Mouse (Mus musculus) liver, embryonic 12.5 days (tissue): ENCODE measurements around the gene Cyp27a1. TPM values are rescaled to one million over a fixed set of nuclear protein-coding genes. Genes with fewer than 3 reads are reported as not detected.

Experiments
- ATAC-seq: fragments of 200-750 bp; cut with Nextera tagmentation; 2 replicates; pipeline ENCODE4 v1.8.0; 2017; ENCODE audit warnings: moderate number of reproducible peaks, mild to moderate bottlenecking, moderate library complexity
- H3K27ac ChIP-seq: fragments of 300-500 bp; sonication (generic); 2 replicates; pipeline ENCODE4 v1.5.1; 2016; ENCODE audit warnings: mild to moderate bottlenecking
- H3K27me3 ChIP-seq: fragments of 300-500 bp; sonication (generic); replicated peaks from 2 replicates; pipeline ENCODE4 v1.6.1; 2016; ENCODE audit warnings: mild to moderate bottlenecking, moderate library complexity
- H3K36me3 ChIP-seq: fragments of 300-500 bp; sonication (generic); 2 replicates; pipeline ENCODE4 v1.6.1; 2016; ENCODE audit warnings: mild to moderate bottlenecking, moderate library complexity
- H3K4me1 ChIP-seq: fragments of 300-500 bp; sonication (generic); 2 replicates; pipeline ENCODE4 v1.6.1; 2016
- H3K4me2 ChIP-seq: fragments of 300-500 bp; sonication (generic); 2 replicates; pipeline ENCODE4 v1.6.1; 2016; ENCODE audit warnings: mild to moderate bottlenecking, moderate library complexity
- H3K4me3 ChIP-seq: fragments of 300-500 bp; sonication (generic); 2 replicates; pipeline ENCODE4 v1.5.1; 2016; ENCODE audit warnings: mild to moderate bottlenecking, moderate library complexity
- H3K9ac ChIP-seq: fragments of 300-500 bp; sonication (generic); 2 replicates; pipeline ENCODE4 v1.6.1; 2016; ENCODE audit warnings: mild to moderate bottlenecking, moderate library complexity
- H3K9me3 ChIP-seq: fragments of 300-500 bp; sonication (generic); replicated peaks from 2 replicates; pipeline ENCODE4 v1.6.1; 2016; ENCODE audit warnings: mild to moderate bottlenecking, moderate library complexity
- WGBS: fragments of 180-500 bp; shearing (Covaris S2); methylation state at CpG from one replicate; pipeline ENCODE4 v1.1.7; 2016; ENCODE audit not compliant: insufficient replicate concordance; 5-methylcytosine and 5-hydroxymethylcytosine counted together
- polyA plus RNA-seq: library from polyadenylated mRNA; unstranded; fragments of >200 nt; fragmentation: Nextera tagmentation; extraction: Ambion mirVana; gene quantifications from 2 replicates; pipeline ENCODE4 v1.2.1, GENCODE M21; 2016

Cyp27a1 gene
- polyA plus RNA-seq, 1 experiment from 2014 or later = 2.3 TPM

DNA sequence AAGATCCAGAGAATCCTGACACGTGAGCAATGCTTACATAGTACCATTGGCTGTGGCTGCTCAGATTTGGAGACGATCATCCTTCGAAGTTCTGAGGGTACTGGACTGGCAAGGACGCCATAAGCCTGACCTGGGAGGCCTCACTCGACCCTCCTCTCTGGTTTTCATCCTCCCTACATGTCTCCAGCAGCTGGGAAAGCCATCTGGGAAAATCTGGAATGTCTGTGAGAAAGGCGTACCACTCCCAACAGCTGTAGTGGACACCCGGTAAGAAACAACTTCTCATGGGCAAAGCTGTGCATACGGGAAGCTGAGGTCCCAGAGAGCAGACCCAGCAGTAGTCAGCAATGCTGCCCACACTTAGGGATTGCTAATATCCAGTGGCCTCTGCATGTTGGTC is 38.8 kb downstream of the Cyp27a1 start:
- no peak overlapping the region for H3K27ac ChIP-seq
- H3K4me1 ChIP-seq = 0 out of 2 replicates have a peak, but pooled peaks cover 3% of the 10 kb centered on the region
- H3K27me3 ChIP-seq = peaks cover 31% of the 10 kb centered on the region
- no peak overlapping the region for H3K4me2 ChIP-seq
- H3K9ac ChIP-seq = no peak overlapping the region
- 75% methylated on average over 8 of the region's 8 CpGs for WGBS
- H3K36me3 ChIP-seq = no peaks in the 10 kb centered on the region
- H3K9me3 ChIP-seq = no peaks in the 10 kb centered on the region
- H3K4me3 ChIP-seq = no peak overlapping the region
- no peak for ATAC-seq

DNA sequence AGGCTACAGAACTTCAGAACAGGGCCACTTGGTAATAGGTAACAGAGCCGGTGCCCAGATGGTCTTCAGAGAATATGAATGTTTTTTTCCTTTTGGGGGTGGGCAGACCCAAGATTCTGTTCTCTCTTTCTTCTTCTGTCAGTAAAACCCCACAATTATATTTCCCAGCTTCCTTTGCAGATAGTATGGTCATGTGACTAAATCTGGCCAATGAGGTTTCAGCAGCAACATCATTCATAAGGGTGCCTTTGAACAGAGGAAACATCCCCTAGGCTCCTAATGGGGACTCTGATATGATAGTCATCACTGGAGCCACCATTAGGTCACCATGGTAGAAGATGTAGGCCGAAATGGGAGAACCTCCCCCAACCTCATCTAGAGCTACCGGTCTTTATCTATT is 39.5 kb downstream of the Cyp27a1 start:
- Histone ChIP-seq H3K27me3 (peaks cover 24% of the 10 kb centered on the region), H3K4me2 (no peak overlapping the region), H3K4me1 (0 out of 2 replicates have a peak, but pooled peaks cover 3% of the 10 kb centered on the region), H3K9ac (no peak overlapping the region), H3K27ac (no peak overlapping the region), H3K36me3 (no peaks in the 10 kb centered on the region), H3K9me3 (no peaks in the 10 kb centered on the region), H3K4me3 (no peak overlapping the region)
- ATAC-seq = no peak
- WGBS = 76% methylated on average over 3 of the region's 3 CpGs

- H3K9me3 ChIP-seq = no peaks in the 10 kb centered on the region
- peaks cover 18% of the 10 kb centered on the region for H3K27me3 ChIP-seq
- no peak overlapping the region for H3K27ac ChIP-seq
- no peaks in the 10 kb centered on the region for H3K36me3 ChIP-seq
- 0 out of 2 replicates have a peak, but pooled peaks cover 3% of the 10 kb centered on the region for H3K4me1 ChIP-seq
- H3K9ac ChIP-seq = no peak overlapping the region
- 70% methylated on average over 8 of the region's 8 CpGs for WGBS
- no peak overlapping the region for H3K4me2 ChIP-seq
- H3K4me3 ChIP-seq = no peak overlapping the region
- no peak for ATAC-seq
These were observed 40.0 kb downstream of the Cyp27a1 start for GRCm38 (mm10) chr1:74753266-74753974.

DNA sequence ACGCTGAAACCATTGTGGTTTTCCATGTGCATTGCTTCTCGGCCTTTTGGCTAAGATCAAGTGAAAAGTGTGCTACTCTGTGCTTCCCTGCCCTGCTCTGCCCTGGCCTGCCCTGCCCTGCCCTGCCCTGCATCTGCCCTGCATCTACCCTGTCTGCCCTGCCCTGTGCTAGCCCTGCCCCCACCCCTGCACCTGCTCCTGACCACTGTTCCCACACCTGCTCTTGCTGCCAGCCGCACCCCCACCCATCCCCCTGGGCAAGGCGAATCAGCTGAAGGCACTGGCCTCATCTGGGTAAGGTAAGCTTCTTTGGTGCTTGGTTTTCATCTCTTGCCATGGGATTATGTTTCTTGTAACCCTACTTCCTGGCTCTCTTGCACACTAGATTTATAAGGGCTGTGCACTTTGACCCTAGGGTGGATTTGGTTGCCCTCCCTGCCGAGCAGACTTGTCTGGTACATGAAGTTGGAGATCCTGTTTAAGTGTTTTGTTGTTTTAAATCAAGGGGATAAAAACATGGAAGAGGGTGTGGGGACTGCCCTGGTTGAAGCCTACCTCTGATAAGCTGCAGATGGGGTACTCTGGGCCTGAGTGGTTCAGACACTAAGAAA is 40.9 kb downstream of the Cyp27a1 start:
- no peak for ATAC-seq
- 51% methylated on average over 5 of the region's 5 CpGs for WGBS
- no peak overlapping the region for H3K4me3 ChIP-seq

DNA sequence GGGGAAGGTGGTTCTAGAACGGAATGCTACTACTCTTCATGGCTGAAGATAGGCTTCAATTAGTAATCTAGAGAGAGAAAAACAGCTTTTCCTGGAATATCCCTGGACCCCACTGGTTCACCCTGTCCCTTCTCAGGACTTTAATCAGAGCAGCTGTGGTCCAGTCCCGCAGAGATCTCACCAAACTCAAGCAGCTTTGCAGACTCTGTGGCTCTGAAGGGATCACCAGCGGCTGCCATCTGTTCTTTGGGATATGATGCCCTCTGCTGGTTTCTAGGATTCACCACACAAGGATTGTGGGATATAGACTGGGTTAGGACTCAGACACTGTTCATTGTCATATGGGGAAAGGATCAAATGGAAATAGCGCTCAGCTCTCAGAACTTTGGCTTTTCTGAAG is 46.4 kb downstream of the Cyp27a1 start:
- no peak overlapping the region for H3K27ac ChIP-seq
- no peaks in the 10 kb centered on the region for H3K36me3 ChIP-seq
- peaks cover 29% of the 10 kb centered on the region for H3K27me3 ChIP-seq
- H3K4me2 ChIP-seq = no peak overlapping the region
- H3K9me3 ChIP-seq = no peaks in the 10 kb centered on the region
- no peak overlapping the region for H3K9ac ChIP-seq
- no peak overlapping the region for H3K4me3 ChIP-seq
- ATAC-seq = no peak
- no peaks in the 10 kb centered on the region for H3K4me1 ChIP-seq
- WGBS = 19% methylated on average over 4 of the region's 4 CpGs

More for the DNA sequence above, 40.9 kb downstream of the Cyp27a1 start:
- Histone ChIP-seq H3K27me3 (peaks cover 15% of the 10 kb centered on the region), H3K9me3 (no peaks in the 10 kb centered on the region), H3K9ac (no peak overlapping the region), H3K27ac (no peak overlapping the region), H3K36me3 (no peaks in the 10 kb centered on the region), H3K4me2 (no peak overlapping the region), H3K4me1 (no peaks in the 10 kb centered on the region)

- WGBS = 1% methylated on average over 6 of the region's 6 CpGs
- no peak overlapping the region for H3K27ac ChIP-seq
- no peaks in the 10 kb centered on the region for H3K36me3 ChIP-seq
- no peak for ATAC-seq
- H3K27me3 ChIP-seq = peaks cover 58% of the 10 kb centered on the region
- H3K4me3 ChIP-seq = no peak overlapping the region
- H3K4me1 ChIP-seq = no peaks in the 10 kb centered on the region
- H3K9ac ChIP-seq = no peak overlapping the region
- H3K9me3 ChIP-seq = no peaks in the 10 kb centered on the region
- no peak overlapping the region for H3K4me2 ChIP-seq
These were observed 49.7 kb downstream of the Cyp27a1 start for GRCm38 (mm10) chr1:74763081-74763480.

DNA sequence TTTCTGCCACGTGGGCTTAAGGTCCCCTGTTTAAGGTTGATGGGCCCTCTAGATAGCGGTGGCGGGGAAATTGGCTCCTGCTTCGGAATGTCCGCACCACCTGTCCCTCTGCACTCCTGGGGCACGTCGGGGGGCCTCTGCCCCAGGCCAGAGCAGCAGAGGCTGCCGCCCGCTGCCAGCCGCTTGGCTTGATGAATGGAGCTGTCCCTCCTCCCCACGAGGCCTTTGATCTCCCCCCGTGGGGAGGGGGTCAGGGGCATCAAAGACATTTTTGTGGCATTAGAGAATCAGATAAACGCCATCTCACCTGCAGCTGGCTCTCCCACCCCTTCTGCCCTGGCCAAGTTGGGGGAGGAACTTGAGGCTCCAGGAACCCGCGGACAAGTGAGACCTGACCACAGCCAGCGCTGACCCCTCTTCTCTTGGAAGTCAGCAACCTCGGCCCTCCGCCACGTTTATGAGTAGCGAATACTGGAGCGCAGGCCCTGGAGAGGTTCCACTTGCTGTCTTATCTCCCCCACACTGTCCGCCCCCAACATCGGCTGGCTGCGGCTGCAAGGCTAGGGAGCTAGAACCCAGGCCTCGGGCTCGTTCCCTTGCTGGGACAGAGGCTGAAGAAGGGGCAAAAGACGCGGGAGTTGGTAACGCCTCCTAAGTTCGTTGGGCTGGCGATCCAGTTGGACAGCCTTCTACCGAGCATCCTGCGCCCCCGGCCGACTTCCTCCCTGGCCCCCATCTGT is 57.5 kb downstream of the Cyp27a1 start:
- H3K4me3 ChIP-seq = peak overlapping the region; percentile 37; the same call in 1 of the 2 replicates

DNA sequence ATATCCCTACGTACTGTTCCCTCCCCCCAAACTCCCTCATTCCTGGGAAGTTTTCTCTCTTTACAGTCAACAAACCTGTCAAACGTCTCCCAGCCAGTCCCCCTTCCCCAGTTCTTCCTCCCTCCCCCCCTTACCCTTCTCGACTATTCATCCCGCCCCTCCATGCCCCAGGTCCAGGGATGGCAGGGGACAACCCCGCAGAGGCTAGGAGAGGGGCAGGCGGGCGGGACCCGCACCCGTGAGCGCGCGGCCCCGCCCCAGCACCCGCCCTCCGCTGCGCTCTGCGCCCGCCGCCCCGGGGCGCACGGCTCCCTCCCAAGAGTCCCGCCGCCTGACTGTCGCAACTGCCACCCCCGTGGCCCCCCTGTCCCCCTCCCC is 58.1 kb downstream of the Cyp27a1 start:
- H3K9me3 ChIP-seq = no peaks in the 10 kb centered on the region
- WGBS = 2% methylated on average over 17 of the region's 26 CpGs
- H3K27ac ChIP-seq = no peak overlapping the region
- peak overlapping the region; percentile 63 for H3K4me2 ChIP-seq
- no peak overlapping the region for H3K9ac ChIP-seq
- no peaks in the 10 kb centered on the region for H3K36me3 ChIP-seq
- peaks cover 10% of the 10 kb centered on the region for H3K4me1 ChIP-seq
- H3K27me3 ChIP-seq = peaks cover 100% of the 10 kb centered on the region
- ATAC-seq = no peak
- H3K4me3 ChIP-seq = peak overlapping the region; percentile 37

More for the DNA sequence above, 57.5 kb downstream of the Cyp27a1 start:
- Histone ChIP-seq H3K36me3 (no peaks in the 10 kb centered on the region), H3K4me2 (peak overlapping the region; percentile 63), H3K27me3 (peaks cover 97% of the 10 kb centered on the region), H3K4me1 (peaks cover 10% of the 10 kb centered on the region), H3K9ac (no peak overlapping the region), H3K9me3 (no peaks in the 10 kb centered on the region), H3K27ac (no peak overlapping the region)
- ATAC-seq = no peak
- WGBS = 2% methylated on average over 35 of the region's 35 CpGs

GRCm38 (mm10) chr1:74771845-74771930 is 58.3 kb downstream of the Cyp27a1 start, which contains the start of gene Wnt6:
TSS of gene Wnt6 (plus strand) at chr1:74771892.
- peaks cover 10% of the 10 kb centered on the region for H3K4me1 ChIP-seq
- peak within 1 kb of the TSS; percentile 63 for H3K4me2 ChIP-seq
- H3K4me3 ChIP-seq = peak within 1 kb of the TSS; percentile 37
- ATAC-seq = no peak
- no CpG with 5 or more reads among the region's 8 CpGs for WGBS
- H3K36me3 ChIP-seq = no peaks in the 10 kb centered on the region
- H3K9me3 ChIP-seq = no peaks in the 10 kb centered on the region
- H3K27ac ChIP-seq = no peak within 1 kb of the TSS
- no peak within 1 kb of the TSS for H3K9ac ChIP-seq
- peaks cover 100% of the 10 kb centered on the region for H3K27me3 ChIP-seq

DNA sequence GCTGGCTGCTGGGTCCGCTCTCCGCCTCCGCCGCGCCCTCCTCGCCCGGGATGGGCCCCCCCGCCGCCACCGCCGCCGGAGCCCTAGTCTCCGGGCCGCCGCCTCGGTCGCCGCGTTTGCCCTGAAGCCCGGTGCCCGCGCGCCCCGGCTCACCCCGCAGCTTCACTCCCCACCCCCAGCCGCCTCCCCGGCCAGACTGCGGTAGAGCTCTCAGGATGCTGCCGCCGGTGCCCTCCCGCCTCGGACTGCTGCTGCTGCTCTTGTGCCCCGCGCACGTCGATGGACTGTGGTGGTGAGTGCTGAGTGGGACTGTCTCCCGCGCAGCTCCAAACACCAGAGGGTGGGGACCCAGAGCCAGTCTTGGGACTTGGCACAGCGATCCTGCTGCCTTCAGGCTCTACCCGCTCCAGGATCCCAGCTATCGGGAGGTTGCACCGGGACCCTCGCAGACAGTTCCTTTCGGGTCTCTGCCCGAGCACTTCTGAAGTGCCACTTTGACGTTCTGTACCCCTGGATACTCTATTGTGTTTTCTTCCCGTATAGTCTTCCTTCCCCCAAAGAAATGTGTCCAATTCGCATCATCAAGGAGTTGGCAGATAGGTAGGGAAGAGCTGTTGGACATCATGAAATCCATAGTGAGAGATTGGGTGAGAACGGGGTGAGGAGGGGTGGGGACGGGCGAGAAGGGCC is 58.7 kb downstream of the Cyp27a1 start:
- ATAC-seq = no peak
- H3K27me3 ChIP-seq = peaks cover 100% of the 10 kb centered on the region
- H3K27ac ChIP-seq = no peak overlapping the region
- peak overlapping the region; percentile 37 for H3K4me3 ChIP-seq
- H3K9ac ChIP-seq = no peak overlapping the region
- H3K4me1 ChIP-seq = peaks cover 10% of the 10 kb centered on the region
- 3% methylated on average over 38 of the region's 51 CpGs for WGBS
- no peaks in the 10 kb centered on the region for H3K9me3 ChIP-seq
- H3K36me3 ChIP-seq = no peaks in the 10 kb centered on the region
- H3K4me2 ChIP-seq = peak overlapping the region; percentile 63

DNA sequence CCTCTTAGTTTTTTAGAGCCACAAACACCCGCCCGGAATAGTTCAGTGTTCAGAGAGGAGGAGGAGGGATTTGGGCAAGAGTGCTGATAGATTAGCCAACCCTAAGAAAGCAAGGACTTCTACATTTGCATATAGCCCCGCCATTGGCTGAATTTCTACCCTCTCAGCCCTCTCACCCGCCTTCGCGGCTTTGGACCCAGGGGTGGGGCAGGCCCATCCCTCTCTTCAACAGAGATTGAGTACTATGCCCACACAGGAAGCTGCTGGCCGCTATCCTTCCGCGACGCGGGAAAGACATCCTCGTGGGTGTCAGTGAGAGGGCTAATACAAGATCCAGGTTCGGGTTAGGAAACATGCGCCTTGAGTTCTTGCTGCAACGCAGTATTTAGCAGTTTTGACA is 59.8 kb downstream of the Cyp27a1 start:
- no peaks in the 10 kb centered on the region for H3K9me3 ChIP-seq
- WGBS = under 1% methylated on average over 15 of the region's 15 CpGs
- H3K27me3 ChIP-seq = peaks cover 100% of the 10 kb centered on the region
- H3K27ac ChIP-seq = no peak overlapping the region
- H3K4me3 ChIP-seq = no peak overlapping the region
- ATAC-seq = peak; percentile 63
- H3K4me2 ChIP-seq = 0 out of 2 replicates have a peak overlapping the region, but pooled peaks have one; percentile 21
- H3K36me3 ChIP-seq = no peaks in the 10 kb centered on the region
- H3K4me1 ChIP-seq = peaks cover 10% of the 10 kb centered on the region
- H3K9ac ChIP-seq = no peak overlapping the region

- H3K27ac ChIP-seq = no peak overlapping the region
- no peak for ATAC-seq
- no peaks in the 10 kb centered on the region for H3K36me3 ChIP-seq
- no peak overlapping the region for H3K9ac ChIP-seq
- no peak overlapping the region for H3K4me3 ChIP-seq
- peaks cover 10% of the 10 kb centered on the region for H3K4me1 ChIP-seq
- peaks cover 100% of the 10 kb centered on the region for H3K27me3 ChIP-seq
- H3K4me2 ChIP-seq = no peak overlapping the region
- WGBS = 24% methylated on average over 7 of the region's 7 CpGs
- H3K9me3 ChIP-seq = no peaks in the 10 kb centered on the region
These were observed 60.7 kb downstream of the Cyp27a1 start for GRCm38 (mm10) chr1:74774062-74774461.
